Mouse (Mus musculus) stomach, postnatal 0 days (tissue): ENCODE results near the gene Ptpn6. TPM values are rescaled to one million over a fixed set of nuclear protein-coding genes. Genes with fewer than 3 reads are reported as not detected.

ENCODE experiments used
- ATAC-seq: fragments of 200-750 bp; cut with Nextera tagmentation; 2 replicates; pipeline ENCODE4 v1.8.0; 2017; ENCODE audit not compliant: low FRiP score, low TSS enrichment
- DNase-seq: peaks from one replicate; pipeline ENCODE4 v3.0.0-alpha.2; 2016; ENCODE audit warnings: low spot score
- H3K27ac ChIP-seq: fragments of 300-500 bp; sonication (generic); replicated peaks from 2 replicates; pipeline ENCODE4 v1.5.1; 2014; ENCODE audit warnings: mild to moderate bottlenecking, control low read depth
- H3K27me3 ChIP-seq: fragments of 300-500 bp; sonication (generic); 2 replicates; pipeline ENCODE4 v1.6.1; 2014; ENCODE audit warnings: low read length; ENCODE audit not compliant: control insufficient read depth, insufficient read depth
- H3K36me3 ChIP-seq: fragments of 300-500 bp; sonication (generic); 2 replicates; pipeline ENCODE4 v1.6.1; 2014; ENCODE audit warnings: low read length, mixed read lengths; ENCODE audit not compliant: control insufficient read depth, insufficient read depth
- H3K4me1 ChIP-seq: fragments of 300-500 bp; sonication (generic); replicated peaks from 2 replicates; pipeline ENCODE4 v1.6.1; 2014; ENCODE audit warnings: antibody characterized with exemption; ENCODE audit not compliant: control insufficient read depth, insufficient read depth
- H3K4me2 ChIP-seq: fragments of 300-500 bp; sonication (generic); replicated peaks from 2 replicates; pipeline ENCODE4 v1.6.1; 2014; ENCODE audit warnings: low read depth, mild to moderate bottlenecking, control low read depth, moderate library complexity
- H3K4me3 ChIP-seq: fragments of 300-500 bp; sonication (generic); 2 replicates; pipeline ENCODE4 v1.5.1; 2014; ENCODE audit warnings: low read depth, low read length, control low read depth
- H3K9ac ChIP-seq: fragments of 300-500 bp; sonication (generic); 2 replicates; pipeline ENCODE4 v1.6.1; 2014; ENCODE audit warnings: mild to moderate bottlenecking, low read length, control low read depth, mixed read lengths
- H3K9me3 ChIP-seq: fragments of 300-500 bp; sonication (generic); 2 replicates; pipeline ENCODE4 v1.6.1; 2016; ENCODE audit warnings: low read length; ENCODE audit not compliant: control insufficient read depth
- CTCF ChIP-seq: IDR thresholded peaks from 2 replicates; pipeline ENCODE4 v1.5.1; 2016; ENCODE audit warnings: antibody characterized with exemption, low read depth, mild to moderate bottlenecking, moderate library complexity
- EP300 ChIP-seq: optimal IDR thresholded peaks from 2 replicates; pipeline ENCODE3; 2016; ENCODE audit warnings: antibody characterized with exemption
- WGBS: fragments of 180-500 bp; shearing (Covaris S2); extraction: QIAGEN DNeasy Blood & Tissue Kit; methylation state at CpG from one replicate; pipeline ENCODE4 v1.1.7; 2014; 5-methylcytosine and 5-hydroxymethylcytosine counted together
- polyA plus RNA-seq: library from polyadenylated mRNA; unstranded; fragments of >200 nt; fragmentation: Nextera tagmentation; extraction: Ambion mirVana; gene quantifications from 2 replicates; pipeline ENCODE4 v1.2.1, GENCODE M21; 2015

The Ptpn6 gene
- polyA plus RNA-seq, 1 experiment from 2014 or later: 15.8 TPM

DNA sequence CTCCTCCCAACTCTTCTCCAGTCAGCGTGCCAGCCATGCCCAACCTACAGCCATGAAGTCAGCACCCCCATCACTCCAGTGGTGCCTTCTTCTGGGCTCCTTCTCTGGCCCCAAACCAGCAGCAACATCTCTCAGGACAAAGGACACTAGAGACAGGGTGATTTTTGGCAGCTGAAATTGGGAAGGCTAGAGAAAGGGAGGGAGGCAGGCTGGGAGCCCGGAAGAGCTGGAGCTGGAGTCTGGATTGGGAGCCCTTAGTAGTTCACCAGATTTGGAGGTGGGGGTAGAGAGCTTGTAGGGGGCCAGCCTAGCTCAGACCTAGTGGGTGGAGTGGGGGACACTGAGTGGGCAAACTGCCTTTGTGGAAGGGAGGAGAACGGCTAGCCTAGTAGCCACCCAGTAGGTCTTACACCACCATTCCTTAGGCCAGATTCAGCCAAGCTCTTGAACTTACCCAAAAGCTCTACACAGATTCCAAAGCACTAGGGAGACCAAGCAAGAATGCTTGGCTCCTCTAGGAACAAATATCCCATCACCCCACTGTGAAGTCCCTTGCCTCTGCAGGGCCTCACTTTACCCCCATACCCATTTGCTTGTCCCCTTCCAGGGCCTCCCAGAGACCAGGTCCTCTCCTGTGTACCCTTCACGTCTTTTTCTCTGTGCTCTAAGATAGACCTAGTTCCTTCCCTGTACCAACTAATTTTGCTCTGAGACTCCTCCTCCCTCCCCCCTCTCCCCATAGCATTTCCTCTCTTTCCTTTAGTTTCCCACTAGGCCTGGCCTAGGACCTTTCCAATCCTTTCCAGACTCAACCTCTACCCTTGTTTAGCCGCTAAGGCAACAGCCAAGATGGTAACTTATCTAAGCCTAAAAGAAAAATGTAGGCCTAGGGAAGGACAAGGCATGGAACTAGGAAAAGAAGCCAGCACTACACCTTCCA, 19.7 kb upstream of the Ptpn6 start:
- Histone ChIP-seq H3K9ac (peak overlapping the region; percentile 94), H3K4me2 (peak overlapping the region; percentile 72), H3K9me3 (no peaks in the 10 kb centered on the region), H3K36me3 (no peaks in the 10 kb centered on the region), H3K4me1 (peaks cover 10% of the 10 kb centered on the region), H3K4me3 (peak overlapping the region; percentile 76), H3K27me3 (no peaks in the 10 kb centered on the region), H3K27ac (peak overlapping the region; percentile 97)
- 34% methylated on average over 5 of the region's 5 CpGs for WGBS
- ATAC-seq (peak; percentile 5; the same call in 1 of the 2 replicates), DNase-seq (no peak)
- TF ChIP-seq EP300 (no peak), CTCF (no peak)

- H3K27ac ChIP-seq: peak overlapping the region; percentile 97
- no peaks in the 10 kb centered on the region for H3K27me3 ChIP-seq
- ATAC-seq: no peak
- H3K4me2 ChIP-seq: peak overlapping the region; percentile 72
- TF ChIP-seq EP300 (no peak), CTCF (no peak)
- 8% methylated on average over 5 of the region's 5 CpGs for WGBS
- H3K4me1 ChIP-seq: peaks cover 10% of the 10 kb centered on the region
- H3K9me3 ChIP-seq: no peaks in the 10 kb centered on the region
- peak overlapping the region; percentile 76 for H3K4me3 ChIP-seq
- H3K9ac ChIP-seq: peak overlapping the region; percentile 94
- no peaks in the 10 kb centered on the region for H3K36me3 ChIP-seq
- no peak for DNase-seq
Observed at GRCm38 (mm10) chr6:124757351-124757880, 18.9 kb upstream of the Ptpn6 start.

GRCm38 (mm10) chr6:124756652-124757350, 18.3 kb upstream of the Ptpn6 start:
- H3K27me3 ChIP-seq: no peaks in the 10 kb centered on the region
- no peaks in the 10 kb centered on the region for H3K36me3 ChIP-seq
- DNase-seq (peak; percentile 88), ATAC-seq (peak; percentile 76)
- peak; percentile 35 for TF ChIP-seq EP300
- no peak for TF ChIP-seq CTCF
- peaks cover 10% of the 10 kb centered on the region for H3K4me1 ChIP-seq
- WGBS: under 1% methylated on average over 47 of the region's 54 CpGs
- peak overlapping the region; percentile 76 for H3K4me3 ChIP-seq
- H3K9ac ChIP-seq: peak overlapping the region; percentile 94
- peak overlapping the region; percentile 97 for H3K27ac ChIP-seq
- no peaks in the 10 kb centered on the region for H3K9me3 ChIP-seq
- H3K4me2 ChIP-seq: peak overlapping the region; percentile 72

DNA sequence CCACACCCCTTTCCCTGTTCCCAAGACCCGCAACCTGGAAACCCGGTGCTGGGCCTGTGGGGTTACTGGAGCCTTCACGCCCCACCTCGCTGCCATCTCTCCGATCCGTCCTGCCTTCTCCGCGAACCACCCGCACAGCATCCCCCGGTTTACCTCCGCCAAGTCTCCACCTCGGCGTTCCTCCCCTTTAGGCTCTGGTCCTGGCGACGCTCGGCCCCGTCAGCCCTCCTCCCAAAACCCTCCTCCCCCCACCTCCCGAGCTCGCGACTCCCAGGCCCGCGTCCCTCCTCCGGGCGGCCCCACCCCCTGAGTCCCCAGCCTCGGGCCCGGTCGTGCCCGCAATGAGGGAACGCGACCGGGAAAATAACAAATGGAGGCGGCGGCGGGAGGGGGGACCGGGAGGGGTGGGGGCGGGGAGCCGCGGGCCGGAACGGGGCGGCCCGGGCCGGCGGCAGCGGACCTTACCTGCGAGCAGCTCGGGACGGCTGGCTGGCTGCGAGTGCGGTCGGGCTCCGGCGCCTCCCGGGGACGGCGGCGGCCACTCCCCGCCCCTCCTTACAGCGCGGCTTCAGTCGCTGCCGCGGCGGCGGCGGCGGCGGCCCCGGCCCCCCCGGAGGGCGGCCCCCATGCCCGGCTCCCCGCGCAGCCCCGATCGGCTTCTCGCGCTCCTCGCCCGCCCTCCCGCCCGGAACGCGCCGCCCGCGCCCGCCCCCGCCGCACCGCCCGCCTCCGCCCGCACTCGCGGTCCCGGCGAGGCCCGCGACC, 17.5 kb upstream of the Ptpn6 start, which contains the start of the genes Gm45234 and Atn1:
Gene Gm45234, minus strand, starts transcription at position 191 of the 765 bp plus-strand sequence.
Gene Atn1, minus strand, starts transcription at position 694 of the 765 bp plus-strand sequence.
- Histone ChIP-seq H3K9me3 (no peaks in the 10 kb centered on the region), H3K4me2 (peak within 1 kb of the TSS; percentile 72), H3K9ac (peak within 1 kb of the TSS; percentile 94), H3K36me3 (no peaks in the 10 kb centered on the region), H3K4me1 (peaks cover 10% of the 10 kb centered on the region), H3K27me3 (no peaks in the 10 kb centered on the region), H3K4me3 (peak within 1 kb of the TSS; percentile 76), H3K27ac (peak within 1 kb of the TSS; percentile 97)
- peak; percentile 56 for ATAC-seq
- DNase-seq: peak; percentile 84
- TF ChIP-seq EP300: no peak
- TF ChIP-seq CTCF: no peak
- 2% methylated on average over 38 of the region's 100 CpGs for WGBS

DNA sequence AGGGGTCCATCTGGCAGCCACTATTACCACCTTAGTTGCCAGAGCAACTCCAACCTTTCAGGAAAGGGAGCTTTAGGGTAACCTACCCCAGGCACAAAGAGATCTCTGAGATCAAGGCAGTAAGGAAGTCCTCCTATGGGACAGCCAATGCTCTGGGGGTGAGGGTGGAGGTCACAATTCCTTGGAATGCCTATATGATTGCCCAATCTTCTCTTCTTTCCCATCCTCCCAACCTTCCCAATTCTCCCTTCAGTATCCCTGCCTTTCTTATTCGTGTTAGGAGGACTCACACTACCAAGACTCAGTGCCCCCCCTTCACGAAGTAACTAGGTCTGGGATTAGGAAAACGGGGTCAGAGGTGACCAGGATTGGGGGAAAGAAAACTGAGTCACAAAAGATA, 16.8 kb upstream of the Ptpn6 start:
- 3% methylated on average over 3 of the region's 3 CpGs for WGBS
- peak overlapping the region; percentile 94 for H3K9ac ChIP-seq
- peak overlapping the region; percentile 97 for H3K27ac ChIP-seq
- no peaks in the 10 kb centered on the region for H3K27me3 ChIP-seq
- peak overlapping the region; percentile 72 for H3K4me2 ChIP-seq
- H3K4me3 ChIP-seq: peak overlapping the region; percentile 76
- no peaks in the 10 kb centered on the region for H3K36me3 ChIP-seq
- H3K4me1 ChIP-seq: peaks cover 10% of the 10 kb centered on the region
- ATAC-seq: no peak
- H3K9me3 ChIP-seq: no peaks in the 10 kb centered on the region
- no peak for DNase-seq
- TF ChIP-seq CTCF (no peak), EP300 (no peak)
